Mouse (Mus musculus) CH12.LX (cell line): ENCODE data around the gene Chpt1. TPM values are rescaled to one million over a fixed set of nuclear protein-coding genes. Genes with fewer than 3 reads are reported as not detected.

ENCODE experiments used
- DNase-seq: peaks from one replicate; pipeline ENCODE4 v3.0.0-alpha.2; 2013; ENCODE audit errors: extremely low read depth
- H3K27ac ChIP-seq: 2 replicates; pipeline ENCODE4 v1.5.1; 2012; ENCODE audit warnings: low read depth, mild to moderate bottlenecking, control low read depth, moderate library complexity; ENCODE audit not compliant: insufficient read depth
- H3K27me3 ChIP-seq: replicated peaks from 2 replicates; pipeline ENCODE3; 2012; ENCODE audit warnings: inconsistent platforms
- H3K36me3 ChIP-seq, 2 experiments: replicated peaks in 1 of 2; 2 replicates each; pipeline versions ENCODE3 to v1.6.1; 2012; ENCODE audit warnings: inconsistent platforms in 1 of 2, low read length in 1 of 2, mild to moderate bottlenecking in 1 of 2, mixed read lengths in 1 of 2, moderate library complexity in 1 of 2; ENCODE audit not compliant: control insufficient read depth in 1 of 2, insufficient read depth in 1 of 2
- H3K4me1 ChIP-seq, 2 experiments: 2 replicates each; pipeline ENCODE4 v1.6.1; 2012; ENCODE audit warnings: inconsistent platforms in 1 of 2, moderate library complexity in 1 of 2; ENCODE audit not compliant: insufficient read depth in 2 of 2, control insufficient read depth in 1 of 2
- H3K4me2 ChIP-seq: 2 replicates; pipeline ENCODE4 v1.6.1; 2012; ENCODE audit warnings: low read depth, mild to moderate bottlenecking, control low read depth; ENCODE audit not compliant: poor library complexity, insufficient read depth, severe bottlenecking
- H3K4me3 ChIP-seq, 3 experiments: fragments of 150-350 bp in 1 of 3; sonication (generic) in 1 of 3; replicated peaks in 1 of 3; 2 replicates each; pipeline versions ENCODE3 to v1.5.1; 2011 to 2012; ENCODE audit warnings: low read depth in 2 of 3, low read length in 2 of 3, mild to moderate bottlenecking in 2 of 3, moderate library complexity in 2 of 3, control low read depth in 1 of 3, improper control_type of control experiment in 1 of 3, inconsistent platforms in 1 of 3, mixed read lengths in 1 of 3; ENCODE audit not compliant: poor library complexity in 1 of 3
- H3K79me2 ChIP-seq: replicated peaks from 2 replicates; pipeline ENCODE4 v1.6.1; 2012; ENCODE audit warnings: mild to moderate bottlenecking, moderate library complexity; ENCODE audit not compliant: control insufficient read depth, poor library complexity, insufficient read depth, severe bottlenecking; ENCODE audit errors: extremely low read depth
- H3K9ac ChIP-seq: 2 replicates; pipeline ENCODE4 v1.6.1; 2012; ENCODE audit warnings: low read depth, mild to moderate bottlenecking, control low read depth, moderate library complexity; ENCODE audit not compliant: insufficient read depth
- H3K9me3 ChIP-seq: replicated peaks from 2 replicates; pipeline ENCODE3; 2012; ENCODE audit warnings: low read length, inconsistent platforms, mixed read lengths
- CHD2 ChIP-seq: IDR thresholded peaks from 2 replicates; pipeline ENCODE4 v1.6.1; 2011; ENCODE audit warnings: low read length, improper control_type of control experiment
- ETS1 ChIP-seq: conservative IDR thresholded peaks from 2 replicates; pipeline ENCODE4 v1.6.1; 2012; ENCODE audit warnings: low read depth, mild to moderate bottlenecking, inconsistent platforms, low read length, improper control_type of control experiment, moderate library complexity
- IRF4 ChIP-seq: IDR thresholded peaks from 2 replicates; pipeline ENCODE4 v1.6.1; 2014; ENCODE audit warnings: low read depth, mild to moderate bottlenecking, inconsistent platforms, low read length, improper control_type of control experiment
- KAT2A ChIP-seq: IDR thresholded peaks from 2 replicates; pipeline ENCODE4 v1.6.1; 2012; ENCODE audit warnings: low read length, improper control_type of control experiment, inconsistent platforms; ENCODE audit not compliant: insufficient replicate concordance
- MAFK ChIP-seq: IDR thresholded peaks from 2 replicates; pipeline ENCODE4 v1.6.1; 2011; ENCODE audit warnings: low read length, improper control_type of control experiment; ENCODE audit not compliant: insufficient replicate concordance
- MAZ ChIP-seq: IDR thresholded peaks from 2 replicates; pipeline ENCODE4 v1.6.1; 2012; ENCODE audit warnings: low read depth, mild to moderate bottlenecking, inconsistent platforms, low read length, improper control_type of control experiment, moderate library complexity
- MYC ChIP-seq: IDR thresholded peaks from 2 replicates; pipeline ENCODE4 v1.6.1; 2011; ENCODE audit warnings: low read depth, mild to moderate bottlenecking, improper control_type of control experiment, low read length
- POLR2AphosphoS2 ChIP-seq: IDR thresholded peaks from 2 replicates; pipeline ENCODE4 v1.6.1; 2011; ENCODE audit warnings: low read depth, low read length, improper control_type of control experiment
- TCF12 ChIP-seq: IDR thresholded peaks from 2 replicates; pipeline ENCODE4 v1.6.1; 2014; ENCODE audit warnings: low read depth, mild to moderate bottlenecking, inconsistent platforms, low read length, improper control_type of control experiment
- UBTF ChIP-seq: IDR thresholded peaks from 2 replicates; pipeline ENCODE4 v1.6.1; 2012; ENCODE audit warnings: low read depth, mild to moderate bottlenecking, inconsistent platforms, low read length, improper control_type of control experiment, moderate library complexity
- ZMIZ1 ChIP-seq: IDR thresholded peaks from 2 replicates; pipeline ENCODE4 v1.6.1; 2012; ENCODE audit warnings: low read depth, mild to moderate bottlenecking, inconsistent platforms, low read length, improper control_type of control experiment
- dilution Hi-C: fragments of 300-500 bp; cut with MboI; formaldehyde crosslinking; loops from 2 replicates; pipeline ENCODE4 v1.14.3; 2020; ENCODE audit warnings: low sequenced_read_pairs; ENCODE audit not compliant: extremely low pct_unique_long_range_greater_than_20kb, extremely low pct_ligation_motif_present
- in situ Hi-C: fragments of 300-500 bp; cut with MboI; formaldehyde crosslinking; loops from 3 replicates; pipeline ENCODE4 v1.14.3; 2019; ENCODE audit warnings: low sequenced_read_pairs, low pct_ligation_motif_present, low pct_unique_long_range_greater_than_20kb, mixed read lengths
- polyA plus RNA-seq: library from polyadenylated mRNA; unstranded; fragments of >175 nt; gene quantifications from 2 replicates; pipeline ENCODE4 v1.2.1, GENCODE M21; 2012; ENCODE audit warnings: low read depth; ENCODE audit not compliant: insufficient read length
- total RNA-seq, 2 experiments: library from RNA; depleted of rRNA; stranded (reverse); fragments of 300-350 nt in 1 of 2; fragments of >200 nt in 1 of 2; gene quantifications; 2 replicates each; pipeline ENCODE4 v1.2.3; 2012 to 2014

Gene Chpt1
- total and polyA plus RNA-seq, 3 experiments, result 8.1 to 10.1 (median 8.1) TPM

- H3K9me3 ChIP-seq, result peaks cover 3% of the 10 kb centered on the region
- H3K4me1 ChIP-seq, result 0 out of 4 replicates have a peak, but pooled peaks cover 0 to 3% of the 10 kb centered on the region in 2 experiments
- H3K79me2 ChIP-seq, result no peaks in the 10 kb centered on the region
- H3K27ac ChIP-seq, result no peak overlapping the region
- in situ Hi-C loops, result no loop called here
- no peak for DNase-seq
- no peak overlapping the region for H3K4me3 ChIP-seq
- H3K9ac ChIP-seq, result no peak overlapping the region
- dilution Hi-C loops, result no loop called here
- no peak overlapping the region for H3K4me2 ChIP-seq
- TF ChIP-seq MAZ (no peak), MAFK (peak; percentile 71; the same call in 1 of the 2 replicates), UBTF (no peak)
- H3K27me3 ChIP-seq, result no peaks in the 10 kb centered on the region
- no peaks in the 10 kb centered on the region for H3K36me3 ChIP-seq
Measured at GRCm38 (mm10) chr10:88530631-88531030, 26.8 kb upstream of the Chpt1 start.

GRCm38 (mm10) chr10:88524016-88524415 is 20.1 kb upstream of the Chpt1 start:
- Histone ChIP-seq H3K4me1 (peaks cover 0 to 6% of the 10 kb centered on the region in 2 experiments; a peak in 2 of 4 replicates), H3K4me2 (no peak overlapping the region), H3K9ac (no peak overlapping the region), H3K79me2 (no peaks in the 10 kb centered on the region), H3K4me3 (no peak overlapping the region), H3K27ac (no peak overlapping the region), H3K36me3 (no peaks in the 10 kb centered on the region), H3K27me3 (no peaks in the 10 kb centered on the region), H3K9me3 (no peaks in the 10 kb centered on the region)
- DNase-seq, result no peak
- dilution Hi-C loops (no loop called here), in situ Hi-C loops (no loop called here)
- TF ChIP-seq IRF4 (no peak), MYC (no peak), ZMIZ1 (no peak), TCF12 (no peak), ETS1 (no peak), POLR2AphosphoS2 (no peak)

- no peak for DNase-seq
- no peak overlapping the region for H3K4me3 ChIP-seq
- TF ChIP-seq KAT2A (no peak), ZMIZ1 (no peak), CHD2 (no peak)
- TF ChIP-seq, all 38 proteins: peak for 0
- Histone ChIP-seq H3K4me1 (peaks cover 0 to 6% of the 10 kb centered on the region in 2 experiments; a peak in 2 of 4 replicates), H3K27me3 (no peaks in the 10 kb centered on the region), H3K9me3 (no peaks in the 10 kb centered on the region), H3K4me2 (no peak overlapping the region), H3K9ac (no peak overlapping the region), H3K79me2 (no peaks in the 10 kb centered on the region), H3K27ac (no peak overlapping the region), H3K36me3 (no peaks in the 10 kb centered on the region)
- in situ Hi-C loops (no loop called here), dilution Hi-C loops (no loop called here)
Measured at GRCm38 (mm10) chr10:88523212-88523611, 19.3 kb upstream of the Chpt1 start.
